Mouse (Mus musculus) liver, postnatal 0 days (tissue): Measurements from ENCODE around the gene Gm3005.
"Not testable (repeated sequence)": the region's sequence is repeated elsewhere in the genome, so short reads cannot be mapped to it uniquely, and the experiment has no call there.

Experiments
- CTCF ChIP-seq: sonication (generic); IDR thresholded peaks from 2 replicates; pipeline ENCODE4 v1.5.1; 2016; ENCODE audit warnings: antibody characterized with exemption, low read depth
- EP300 ChIP-seq: IDR thresholded peaks from 2 replicates; pipeline ENCODE4 v1.6.1; 2016; ENCODE audit warnings: antibody characterized with exemption, low read depth, mild to moderate bottlenecking

DNA sequence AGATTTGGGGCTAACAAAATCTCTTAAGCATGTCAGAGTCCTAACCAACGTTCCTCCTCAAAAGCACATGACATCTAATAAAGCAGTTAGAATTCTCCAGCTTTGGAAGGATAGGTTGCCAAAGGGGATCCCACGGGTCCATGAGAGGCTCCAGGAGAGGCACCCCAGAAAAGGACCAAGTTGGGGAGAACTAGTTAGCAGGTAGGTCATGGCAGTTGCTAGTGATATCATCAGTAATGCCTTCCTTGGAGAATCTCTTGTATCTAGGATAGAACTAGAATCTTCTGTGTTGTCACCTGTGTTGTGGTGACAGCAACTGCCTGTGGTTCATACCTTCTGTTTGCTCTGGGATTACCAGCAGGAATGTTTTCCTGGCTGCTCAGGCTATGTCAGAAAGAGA lies 33.1 kb upstream of the Gm3005 start, which contains the start of gene Gm10413:
- not testable (repeated sequence) for TF ChIP-seq CTCF, EP300
